Mouse (Mus musculus) frontal cortex, adult (tissue): ENCODE measurements around the gene Senp3.
"Not testable (repeated sequence)": the region's sequence is repeated elsewhere in the genome, so short reads cannot be mapped to it uniquely, and the experiment has no call there.

ENCODE experiments used
- ATAC-seq: cut with Nextera tagmentation; 2 replicates; pipeline ENCODE4 v1.9.2; 2017; ENCODE audit warnings: mild to moderate bottlenecking, moderate library complexity, mixed read lengths; ENCODE audit not compliant: low TSS enrichment

Senp3 gene

GRCm38 (mm10) chr11:69681314-69682208, at the start of gene Senp3:
Senp3 (minus strand) TSS chr11:69682084.
- peak; percentile 93 for ATAC-seq

- not testable (repeated sequence) for ATAC-seq
Observed at GRCm38 (mm10) chr11:69731408-69731807, 49.5 kb upstream of the Senp3 start.

GRCm38 (mm10) chr11:69729063-69729462, 47.2 kb upstream of the Senp3 start:
- ATAC-seq, result no peak

- ATAC-seq, result no peak
Observed at GRCm38 (mm10) chr11:69725951-69726350, 44.1 kb upstream of the Senp3 start.

GRCm38 (mm10) chr11:69723074-69723473, 41.2 kb upstream of the Senp3 start:
- ATAC-seq, result no peak

- ATAC-seq, result no peak
Observed at GRCm38 (mm10) chr11:69720852-69721251, 39.0 kb upstream of the Senp3 start.

- no peak for ATAC-seq
Observed at GRCm38 (mm10) chr11:69719423-69719822, 37.5 kb upstream of the Senp3 start.

GRCm38 (mm10) chr11:69718661-69719060, 36.8 kb upstream of the Senp3 start:
- no peak for ATAC-seq

GRCm38 (mm10) chr11:69716953-69717352, 35.1 kb upstream of the Senp3 start:
- no peak for ATAC-seq

- ATAC-seq, result no peak
Observed at GRCm38 (mm10) chr11:69715929-69716328, 34.0 kb upstream of the Senp3 start.

- no peak for ATAC-seq
Observed at GRCm38 (mm10) chr11:69715482-69715881, 33.6 kb upstream of the Senp3 start.

- no peak for ATAC-seq
Observed at GRCm38 (mm10) chr11:69714636-69715329, 32.9 kb upstream of the Senp3 start.

- no peak for ATAC-seq
Observed at GRCm38 (mm10) chr11:69712954-69713672, 31.2 kb upstream of the Senp3 start.

GRCm38 (mm10) chr11:69711082-69711481, 29.2 kb upstream of the Senp3 start:
- no peak for ATAC-seq

GRCm38 (mm10) chr11:69710470-69710869, 28.6 kb upstream of the Senp3 start:
- no peak for ATAC-seq

- no peak for ATAC-seq
Observed at GRCm38 (mm10) chr11:69709554-69710446, 27.9 kb upstream of the Senp3 start.

GRCm38 (mm10) chr11:69708614-69709265, 26.9 kb upstream of the Senp3 start:
- no peak for ATAC-seq

- ATAC-seq, result no peak
Observed at GRCm38 (mm10) chr11:69707873-69708381, 26.0 kb upstream of the Senp3 start.

- ATAC-seq, result no peak
Observed at GRCm38 (mm10) chr11:69707480-69707847, 25.6 kb upstream of the Senp3 start.

- ATAC-seq, result peak; percentile 50; the same call in 1 of the 2 replicates
Observed at GRCm38 (mm10) chr11:69706775-69707479, 25.0 kb upstream of the Senp3 start.
